In the genomic region with DNA sequence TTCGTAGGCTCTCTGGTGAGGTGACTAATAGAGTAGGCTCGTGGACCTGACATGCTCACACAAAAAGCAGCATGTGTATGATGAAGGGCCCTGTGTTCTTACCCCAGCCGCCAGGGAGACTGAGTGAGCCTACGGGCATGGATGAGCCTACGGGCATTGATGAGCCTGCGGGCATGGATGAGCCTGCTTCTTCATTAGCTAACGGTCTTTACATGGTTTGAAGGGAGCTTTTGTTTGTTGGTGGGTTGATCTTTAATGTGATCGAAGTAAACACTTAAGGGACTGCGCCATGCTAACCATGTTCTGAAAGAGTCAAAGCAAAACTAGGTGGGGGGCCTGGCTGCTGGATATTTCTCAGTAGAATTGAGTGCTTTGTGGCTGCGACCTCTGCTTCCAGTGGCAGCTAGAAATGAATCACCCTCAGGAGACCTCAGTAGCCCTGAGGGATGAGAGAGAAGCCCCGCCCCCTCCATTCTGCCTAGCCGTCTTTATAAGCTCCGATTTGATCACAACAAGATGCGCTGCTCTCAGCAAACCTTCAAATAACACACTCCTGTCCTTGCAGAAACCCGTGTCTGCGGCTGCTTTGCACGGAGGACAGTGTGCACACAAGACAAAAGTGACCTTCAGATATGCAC, we compare ENCODE assay signal across 11 mouse cellular contexts.
DNase-seq lines count a peak whose midpoint lies in the region; ATAC-seq lines count a peak whose summit lies in the region.
"Had no signal": no experiment of that assay in that cellular context is flagged by ENCODE, and none has a peak within 500 bp of the region (broad histone marks: within the 10 kb centered on the region; RNA-seq: fewer than 3 reads in every experiment).

No protein-coding gene starts in this region.

- no peaks in the 10 kb centered on the region for H3K36me3 ChIP-seq in neural tube, embryonic 11.5 days (ENCODE audit: control insufficient read depth, insufficient read depth, low read length)
- no peaks in the 10 kb centered on the region for H3K36me3 ChIP-seq in forebrain, embryonic 14.5 days (ENCODE audit: control insufficient read depth, insufficient read depth, low read length)
- no peaks in the 10 kb centered on the region for H3K36me3 ChIP-seq in limb, embryonic 10.5 days
- H3K36me3 ChIP-seq: heart, embryonic 12.5 days; limb, embryonic 12.5 days had no signal

- H3K27me3 ChIP-seq in neural tube, embryonic 11.5 days (ENCODE audit: control insufficient read depth, insufficient read depth, low read length) = no peaks in the 10 kb centered on the region
- no peaks in the 10 kb centered on the region for H3K27me3 ChIP-seq in forebrain, embryonic 14.5 days (replicated peaks; ENCODE audit: control insufficient read depth, insufficient read depth, low read length)
- no peaks in the 10 kb centered on the region for H3K27me3 ChIP-seq in limb, embryonic 10.5 days (ENCODE audit: low read depth, poor library complexity, severe bottlenecking)
- H3K27me3 ChIP-seq: heart, embryonic 12.5 days; limb, embryonic 12.5 days had no signal

- no peak overlapping the region for H3K4me2 ChIP-seq in neural tube, embryonic 11.5 days (ENCODE audit: low read depth)
- H3K4me2 ChIP-seq in forebrain, embryonic 14.5 days (ENCODE audit: low read length) = no peak overlapping the region
- H3K4me2 ChIP-seq: heart, embryonic 12.5 days; limb, embryonic 12.5 days had no signal

- no peak overlapping the region for H3K4me3 ChIP-seq in neural tube, embryonic 11.5 days (ENCODE audit: low read depth, low read length)
- no peak overlapping the region for H3K4me3 ChIP-seq in forebrain, embryonic 14.5 days (ENCODE audit: low read depth, low read length)
- H3K4me3 ChIP-seq in limb, embryonic 10.5 days = no peak overlapping the region
- H3K4me3 ChIP-seq: heart, embryonic 12.5 days; limb, embryonic 12.5 days had no signal

- no peak overlapping the region for H3K9ac ChIP-seq in neural tube, embryonic 11.5 days (ENCODE audit: low read length)
- H3K9ac ChIP-seq in forebrain, embryonic 14.5 days (ENCODE audit: low read length) = no peak overlapping the region
- H3K9ac ChIP-seq: heart, embryonic 12.5 days; limb, embryonic 12.5 days had no signal

- WGBS in neural tube, embryonic 11.5 days = 79% methylated on average over 17 of the region's 17 CpGs
- 66% methylated on average over 17 of the region's 17 CpGs for whole genome bisulfite sequencing in forebrain, embryonic 14.5 days
- WGBS in limb, embryonic 10.5 days = 85% methylated on average over 17 of the region's 17 CpGs

- peak; percentile 56; the same call in 1 of the 2 replicates for ATAC-seq in neural tube, embryonic 11.5 days (ENCODE audit: insufficient read depth, low FRiP score, low TSS enrichment)
- peak; percentile 19; the same call in 1 of the 2 replicates for ATAC-seq in forebrain, embryonic 14.5 days

- H3K27ac ChIP-seq in neural tube, embryonic 11.5 days (ENCODE audit: low read depth, low read length) = peak overlapping the region; percentile 29; the same call in 1 of the 2 replicates
- H3K27ac ChIP-seq in forebrain, embryonic 14.5 days (ENCODE audit: low read depth, low read length) = no peak overlapping the region
- peak overlapping the region; percentile 27; the same call in 1 of the 2 replicates for H3K27ac ChIP-seq in limb, embryonic 10.5 days
- H3K27ac ChIP-seq: limb, embryonic 12.5 days had no signal

- DNase-seq in neural tube, embryonic 11.5 days (ENCODE audit: low spot score) = peak; percentile 53
- DNase-seq in neural tube, embryonic 10.5 days (ENCODE audit: extremely low spot score, low spot score) = no peak
- DNase-seq in forebrain, embryonic 14.5 days (ENCODE audit: low spot score) = no peak
- DNase-seq in limb, embryonic 10.5 days (ENCODE audit: low spot score) = no peak
- DNase-seq in thymus, postnatal 0 days (ENCODE audit: low spot score) = no peak
- no peak for DNase-seq in layer of hippocampus, adult 9-10 months (ENCODE audit: low spot score)
- DNase-seq in right cerebral cortex, postnatal 25 days = no peak
- DNase-seq: cerebellum, postnatal 36 days; lung, adult 18-20 months had no signal

- peaks cover 7% of the 10 kb centered on the region for H3K4me1 ChIP-seq in neural tube, embryonic 11.5 days (ENCODE audit: control insufficient read depth, insufficient read depth, low read length)
- peaks cover 3% of the 10 kb centered on the region; the same call in 1 of the 2 replicates for H3K4me1 ChIP-seq in forebrain, embryonic 14.5 days (ENCODE audit: control insufficient read depth, insufficient read depth, low read length)
- peaks cover 13% of the 10 kb centered on the region for H3K4me1 ChIP-seq in limb, embryonic 10.5 days

- no peaks in the 10 kb centered on the region for H3K9me3 ChIP-seq in neural tube, embryonic 11.5 days (ENCODE audit: control insufficient read depth, low read length)
- no peaks in the 10 kb centered on the region for H3K9me3 ChIP-seq in forebrain, embryonic 14.5 days (replicated peaks; ENCODE audit: control insufficient read depth, low read length)
- H3K9me3 ChIP-seq in limb, embryonic 10.5 days (replicated peaks) = no peaks in the 10 kb centered on the region
- H3K9me3 ChIP-seq: heart, embryonic 12.5 days; limb, embryonic 12.5 days had no signal
